Mouse (Mus musculus) testis, postnatal 10 days (tissue): ENCODE measurements at regions not wholly inside any gene's neighbourhood (a gene's known extent, or its start where the extent isn't known, plus 50 kb on each side); places are given as distances from the start of the nearest gene placed in this dataset.
"Not testable (repeated sequence)": the region's sequence is repeated elsewhere in the genome, so short reads cannot be mapped to it uniquely, and the experiment has no call there.

Experiments
- DNase-seq: peaks from one replicate; pipeline ENCODE4 v3.0.0; 2021; ENCODE audit warnings: low spot score

- not testable (repeated sequence) for DNase-seq
These were observed 83.4 kb upstream of the Gm49339 start for GRCm38 (mm10) chr10:51397016-51397415.

GRCm38 (mm10) chr10:51405141-51405540, 75.3 kb upstream of the Gm49339 start:
- DNase-seq, result peak; percentile 69

DNA sequence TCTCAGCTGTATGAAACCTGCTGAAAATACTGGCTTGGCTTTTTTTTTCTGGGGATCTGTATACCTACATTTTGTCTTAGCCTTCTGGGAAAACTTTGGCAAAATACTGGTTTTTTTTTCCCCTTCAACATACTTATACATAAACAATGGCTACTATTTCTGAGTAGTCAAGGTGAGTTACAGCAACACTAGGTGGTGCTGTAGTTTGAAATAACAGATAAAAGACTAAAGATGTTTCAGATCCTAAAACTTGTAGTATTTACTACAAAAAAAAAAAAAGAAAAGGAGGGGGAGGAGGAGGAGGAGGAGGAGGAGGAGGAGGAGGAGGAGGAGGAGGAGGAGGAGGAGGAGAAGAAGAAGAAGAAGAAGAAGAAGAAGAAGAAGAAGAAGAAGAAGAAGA, 67.6 kb upstream of the Gm49339 start:
- no peak for DNase-seq

DNA sequence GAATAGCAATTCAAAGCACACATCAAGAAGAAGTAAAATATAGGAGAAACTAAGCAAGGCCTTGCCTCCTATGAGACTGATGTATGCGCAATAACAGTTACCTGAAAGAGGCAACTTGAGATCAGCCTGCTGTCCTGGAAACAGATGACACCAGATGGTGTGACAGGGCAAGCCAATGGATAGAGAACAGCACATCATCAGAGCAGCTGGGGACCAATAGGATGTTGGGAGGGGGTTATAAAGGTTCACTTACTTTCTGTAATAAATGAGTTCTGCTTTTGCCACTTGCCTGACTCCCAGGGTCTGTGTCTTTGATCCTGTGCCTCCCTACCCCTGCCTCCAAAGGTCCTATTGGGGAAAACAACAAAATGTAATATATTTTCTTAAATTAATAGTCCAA, 65.9 kb upstream of the Gm49339 start:
- DNase-seq, result no peak

GRCm38 (mm10) chr10:51416723-51417122, 63.7 kb upstream of the Gm49339 start:
- DNase-seq, result no peak

- DNase-seq, result no peak
These were observed 63.0 kb upstream of the Gm49339 start for GRCm38 (mm10) chr10:51417221-51417911.

GRCm38 (mm10) chr10:51418550-51418949, 61.9 kb upstream of the Gm49339 start:
- no peak for DNase-seq

DNA sequence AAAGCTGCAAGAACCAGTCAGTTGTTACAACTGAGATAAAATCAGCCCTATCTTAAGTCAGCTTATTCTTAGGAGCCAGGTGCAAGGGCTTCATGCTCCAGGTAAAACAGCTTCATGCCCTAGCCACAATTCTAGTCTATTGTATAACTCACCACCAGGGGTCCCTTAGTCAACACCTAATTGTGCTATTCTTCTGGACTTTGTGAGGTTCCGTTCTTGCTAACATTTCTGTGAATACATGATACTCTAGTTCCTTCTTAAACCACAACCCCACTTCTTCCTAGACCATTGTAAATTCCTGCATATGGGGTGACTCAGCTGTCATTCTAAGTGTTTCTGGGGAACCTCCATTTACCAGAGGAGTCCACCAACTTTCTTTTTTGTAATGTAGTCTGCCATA, 57.9 kb upstream of the Gm49339 start:
- DNase-seq, result no peak
